Mouse (Mus musculus) adrenal gland, adult 18-20 months (tissue): ENCODE results near the gene Ins2. TPM values are rescaled to one million over a fixed set of nuclear protein-coding genes. Genes with fewer than 3 reads are reported as not detected.

ENCODE experiments used
- DNase-seq, 2 experiments: peaks; one replicate each; pipeline ENCODE4 v3.0.0; 2021 to 2022; ENCODE audit warnings: low spot score in 2 of 2
- long read RNA-seq, 2 experiments: library from polyadenylated mRNA; stranded (forward); transcript quantifications; one replicate each; pipeline ENCODE4 v2.0.0; 2021
- total RNA-seq, 2 experiments: library from RNA; stranded (reverse); gene quantifications; 1 replicate in 1 of 2; 2 replicates in 1 of 2; pipeline ENCODE4 v1.2.3; 2021

Ins2 gene
- not detected for total RNA-seq
- long read RNA-seq, experiment 1 = 0 reads
- long read RNA-seq, experiment 2 = 0 reads

DNA sequence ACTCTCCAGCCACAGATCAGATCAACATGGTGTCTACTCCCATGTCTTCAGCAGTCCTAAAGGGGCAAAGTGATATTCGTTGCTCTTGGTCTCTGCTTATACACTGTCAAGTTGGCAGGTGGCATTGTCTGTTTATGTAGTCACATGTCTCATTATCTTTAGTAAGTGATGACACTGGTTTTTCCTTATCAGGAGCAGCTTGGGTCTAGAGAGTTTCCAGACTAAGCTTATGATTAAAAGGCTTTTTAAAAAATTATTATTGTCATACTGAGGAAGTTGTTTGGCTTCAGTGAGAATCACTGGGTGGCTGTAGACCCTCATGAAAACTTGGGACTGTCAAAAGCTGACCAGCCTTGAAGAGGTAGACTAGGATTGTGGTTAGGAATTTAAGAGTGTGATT is at the start of gene Ins2:
Ins2 (minus strand) TSS at position 101 of the 400 bp plus-strand sequence.
- DNase-seq = no peak

DNA sequence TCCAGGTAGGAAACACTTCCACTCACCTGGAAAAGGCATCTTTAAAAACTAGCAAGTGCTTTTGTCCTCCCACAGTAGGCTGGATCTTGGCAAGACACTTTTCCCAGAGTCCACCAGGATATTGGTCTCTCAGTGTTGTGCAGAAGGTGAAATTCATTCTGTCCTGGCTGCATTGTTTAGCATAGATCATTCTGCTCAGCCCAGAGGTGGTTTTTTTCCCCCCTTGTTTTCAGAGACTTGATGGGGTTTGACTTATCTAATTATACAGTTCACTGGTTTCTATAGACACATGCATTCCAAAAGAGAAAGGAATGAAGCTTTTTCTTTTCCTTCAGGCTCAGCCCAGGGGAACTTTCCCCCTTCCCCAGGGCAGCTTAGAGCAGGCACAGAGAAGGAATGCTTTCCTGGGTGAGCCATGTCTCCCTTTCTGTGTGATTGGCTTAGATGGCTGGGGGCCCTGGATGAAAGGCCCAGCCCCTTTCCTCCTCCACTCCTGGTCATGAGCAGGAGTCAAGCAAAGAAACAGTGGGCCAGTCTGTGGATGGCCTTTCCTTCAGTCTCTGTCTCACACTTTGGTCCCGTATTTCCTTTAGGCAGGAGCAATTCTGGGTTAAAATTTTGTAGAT is 49.6 kb upstream of the Ins2 start:
- DNase-seq = no peak

DNA sequence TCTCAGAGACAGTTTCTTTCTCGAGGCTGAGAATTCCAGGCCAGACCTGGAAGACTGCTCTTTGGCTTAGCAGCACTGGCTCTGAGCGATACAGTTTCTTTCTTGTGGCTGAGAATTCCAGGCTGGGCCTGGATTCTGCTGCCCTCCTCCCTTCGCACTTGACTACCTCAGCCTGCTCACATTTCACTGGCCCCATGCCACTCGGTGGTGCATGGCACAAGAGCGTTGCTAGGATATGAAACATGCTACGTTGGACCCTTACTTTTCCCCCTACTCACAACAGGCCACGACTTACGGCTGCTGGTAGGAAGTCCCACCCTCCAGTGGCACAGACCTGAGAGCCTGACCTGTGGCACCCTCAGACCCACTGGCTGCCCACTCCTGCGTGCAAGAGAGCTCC is 46.5 kb upstream of the Ins2 start:
- DNase-seq = no peak

DNA sequence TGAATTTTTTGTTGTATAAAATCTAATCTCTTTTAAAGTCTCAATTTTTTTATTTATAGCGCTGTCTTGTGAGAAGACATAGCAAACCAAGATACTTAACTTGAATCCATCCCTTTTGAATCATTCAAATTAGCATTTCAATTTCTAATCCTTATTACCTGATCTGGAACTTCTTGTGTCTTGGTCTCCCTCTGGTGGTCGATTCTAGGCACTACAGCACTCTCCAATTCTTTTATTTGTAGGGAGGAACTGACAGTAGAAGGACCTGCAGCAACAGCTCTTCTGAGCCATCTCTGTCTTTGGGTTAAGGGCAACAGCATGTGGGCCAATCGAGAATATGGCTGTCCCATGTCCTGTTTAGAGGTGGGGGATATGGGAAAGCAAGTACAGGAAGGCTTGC is 5.4 kb downstream of the Ins2 start:
- peak in 1 of 2 experiments; percentile 26 for DNase-seq

DNA sequence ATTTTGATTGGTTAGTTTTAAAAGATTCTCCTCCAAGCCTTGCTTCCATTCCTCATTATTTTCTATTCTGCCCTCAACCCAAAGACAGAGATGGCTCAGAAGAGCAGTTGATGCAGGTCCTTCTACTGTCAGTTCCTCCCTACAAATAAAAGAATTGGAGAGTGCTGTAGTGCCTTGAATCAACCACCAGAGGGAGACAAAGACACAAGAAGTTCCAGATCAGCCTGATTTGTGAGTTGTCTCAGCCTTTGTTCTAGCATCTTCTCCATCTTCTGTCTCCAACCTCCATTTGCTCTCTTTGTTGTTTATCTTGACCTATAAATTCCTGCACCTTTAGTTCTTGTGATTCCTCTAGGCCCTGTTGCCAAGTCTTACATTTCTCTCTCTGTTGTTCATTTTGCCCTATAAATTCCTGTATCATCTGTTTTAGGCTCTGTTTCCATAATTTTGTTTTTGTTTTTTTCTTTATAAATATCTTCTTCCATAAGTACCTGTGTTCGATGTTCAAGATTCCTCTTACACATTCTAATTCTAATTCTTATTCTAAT is 6.2 kb downstream of the Ins2 start:
- DNase-seq = no peak

DNA sequence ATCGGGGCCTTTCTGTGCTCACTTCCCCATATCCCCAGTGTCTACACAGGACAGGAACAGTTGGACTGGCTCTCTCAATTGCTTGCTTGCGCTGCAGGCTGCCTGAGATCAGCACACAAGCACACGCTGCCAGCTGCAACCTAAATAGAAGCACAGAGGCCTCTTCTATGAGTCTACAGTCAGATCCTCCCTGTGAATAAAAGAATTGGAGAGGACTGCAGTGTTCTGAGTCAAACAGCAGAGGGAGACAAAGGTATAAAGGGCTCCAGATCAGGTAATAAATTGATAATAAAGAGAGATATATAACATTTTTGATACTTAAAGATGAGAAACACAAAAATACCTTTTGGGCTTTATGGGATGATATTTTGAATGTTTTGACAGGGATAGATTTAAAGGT is 17.2 kb downstream of the Ins2 start:
- DNase-seq = no peak

DNA sequence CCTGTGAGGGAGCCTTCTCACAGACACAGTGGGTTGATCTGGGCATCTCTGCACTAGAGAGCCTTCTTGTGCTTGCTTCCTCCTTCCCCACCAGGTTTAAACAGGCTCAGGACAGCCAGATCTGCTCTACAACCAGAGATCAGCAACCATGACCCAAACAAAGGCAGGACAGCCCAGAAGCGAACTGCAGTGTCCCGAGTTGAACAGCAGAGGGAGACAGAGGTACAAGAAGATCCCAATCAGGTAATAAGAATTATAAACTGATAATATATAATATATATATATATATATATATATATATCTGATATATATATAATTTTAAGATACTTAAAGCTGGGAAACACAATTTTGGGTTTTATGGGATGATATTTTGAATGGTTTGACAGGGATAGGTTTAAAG is 22.5 kb downstream of the Ins2 start:
- peak; percentile 22 to 27 for DNase-seq

DNA sequence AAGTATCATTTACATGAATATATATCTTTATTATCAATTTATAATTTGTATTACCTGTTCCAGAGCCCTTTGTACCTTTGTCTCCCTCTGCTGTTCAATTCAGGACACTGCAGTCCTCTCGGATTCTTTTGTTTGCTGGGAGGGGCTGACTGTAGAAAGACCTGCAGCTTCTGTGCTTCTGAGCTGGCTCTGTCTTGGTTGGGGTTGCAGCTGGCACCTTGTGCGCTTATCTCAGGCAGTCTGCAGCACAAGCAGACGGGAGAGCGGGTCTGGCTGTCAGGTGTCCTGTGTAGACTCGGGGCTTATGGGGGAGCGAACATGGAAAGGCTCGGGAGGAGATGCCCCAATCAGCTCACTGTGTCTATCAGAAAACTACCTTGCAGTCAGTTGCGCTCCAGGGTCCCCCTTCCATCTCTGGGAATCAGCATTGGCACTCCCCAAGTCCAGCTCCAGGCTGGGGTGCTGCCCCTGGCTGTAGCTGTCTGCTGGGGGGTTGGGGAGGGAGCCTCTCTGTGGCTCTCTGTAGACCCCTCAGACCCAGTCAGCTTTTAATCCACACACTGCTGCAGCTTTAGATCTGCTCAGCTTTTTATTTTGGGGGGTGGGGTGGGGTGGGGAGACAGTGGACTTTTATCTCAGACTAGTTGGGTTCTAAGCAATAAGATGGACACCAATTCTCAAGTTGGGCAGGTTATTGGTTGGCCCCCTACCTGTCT is 28.2 kb downstream of the Ins2 start:
- DNase-seq = peak; percentile 30 to 34

DNA sequence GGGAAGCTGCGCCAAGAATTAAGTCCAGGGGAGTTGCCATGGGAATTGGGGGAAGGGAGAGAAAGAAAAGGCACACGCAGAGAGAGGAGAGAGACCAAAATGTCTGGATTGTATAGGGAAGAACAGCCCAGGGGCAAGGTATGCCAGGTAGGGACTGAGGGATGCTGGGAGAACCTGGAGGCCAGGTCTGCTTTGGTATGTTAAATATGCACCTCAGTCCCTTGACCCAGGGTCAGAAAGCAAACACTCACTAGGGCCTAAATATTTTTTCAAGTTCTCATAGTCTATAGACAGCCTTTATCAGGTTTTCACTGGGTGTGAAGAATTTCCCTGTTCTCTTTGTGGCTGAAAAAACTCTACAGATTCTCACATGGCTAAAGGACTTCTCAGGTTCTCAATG is 36.3 kb downstream of the Ins2 start:
- no peak for DNase-seq

DNA sequence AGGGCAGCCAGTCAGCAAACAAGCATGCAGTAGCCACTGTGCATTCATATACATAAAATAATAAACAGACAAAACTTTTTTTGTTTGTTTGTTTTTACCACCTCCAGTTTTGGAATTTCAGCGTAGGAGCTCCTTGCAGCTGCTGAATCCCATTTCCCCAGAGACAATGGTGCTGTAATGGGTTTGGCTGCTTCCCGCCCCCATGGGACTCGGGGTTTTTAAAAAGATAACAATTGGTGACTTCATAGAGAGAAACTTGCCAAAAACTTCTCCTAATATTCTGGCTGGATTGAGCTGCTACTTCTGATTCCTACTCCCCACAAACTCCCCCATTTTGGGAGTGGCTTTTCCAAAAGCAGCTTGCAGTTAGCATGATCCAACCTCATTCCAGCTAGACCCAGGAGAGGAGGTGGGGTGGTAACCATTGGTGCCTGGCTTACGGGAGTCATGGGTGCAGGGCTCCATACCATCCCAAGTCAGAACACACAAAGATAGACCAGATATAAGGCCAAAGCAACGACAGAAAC is 43.8 kb downstream of the Ins2 start:
- no peak for DNase-seq

DNA sequence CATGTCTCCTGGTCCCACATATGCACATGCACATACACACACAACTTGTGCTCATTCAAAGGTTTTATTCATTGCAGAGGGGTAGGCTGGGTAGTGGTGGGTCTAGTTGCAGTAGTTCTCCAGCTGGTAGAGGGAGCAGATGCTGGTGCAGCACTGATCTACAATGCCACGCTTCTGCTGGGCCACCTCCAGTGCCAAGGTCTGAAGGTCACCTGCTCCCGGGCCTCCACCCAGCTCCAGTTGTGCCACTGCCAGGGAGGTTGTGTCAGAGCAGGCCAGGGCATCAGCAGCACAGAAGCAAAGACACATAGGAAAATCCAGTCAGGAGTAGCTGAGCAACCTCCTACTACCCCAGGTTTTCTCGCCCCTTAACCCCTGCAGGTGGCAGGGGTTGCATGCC is 64.6 kb downstream of the Ins2 start:
- no peak for DNase-seq

DNA sequence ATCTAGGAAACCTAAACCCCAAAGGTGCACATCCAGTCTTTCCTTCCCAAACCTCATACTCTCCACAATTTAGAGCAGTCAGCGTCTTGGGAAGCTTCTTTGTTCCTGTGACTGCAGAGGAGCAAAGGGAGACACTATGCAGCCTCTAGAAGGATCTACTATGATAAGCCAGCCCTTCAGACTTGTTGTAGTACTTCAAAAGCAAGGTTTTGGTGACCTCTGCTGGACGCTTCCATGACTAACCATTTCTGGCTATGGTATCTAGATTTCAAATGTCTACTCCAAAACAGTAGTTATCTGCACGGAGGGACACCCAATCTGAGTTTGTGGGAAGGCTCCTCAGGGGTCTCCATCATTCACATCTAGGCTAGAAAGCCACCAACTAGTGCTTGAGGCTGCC is 67.5 kb downstream of the Ins2 start:
- peak in 1 of 2 experiments; percentile 49 for DNase-seq

DNA sequence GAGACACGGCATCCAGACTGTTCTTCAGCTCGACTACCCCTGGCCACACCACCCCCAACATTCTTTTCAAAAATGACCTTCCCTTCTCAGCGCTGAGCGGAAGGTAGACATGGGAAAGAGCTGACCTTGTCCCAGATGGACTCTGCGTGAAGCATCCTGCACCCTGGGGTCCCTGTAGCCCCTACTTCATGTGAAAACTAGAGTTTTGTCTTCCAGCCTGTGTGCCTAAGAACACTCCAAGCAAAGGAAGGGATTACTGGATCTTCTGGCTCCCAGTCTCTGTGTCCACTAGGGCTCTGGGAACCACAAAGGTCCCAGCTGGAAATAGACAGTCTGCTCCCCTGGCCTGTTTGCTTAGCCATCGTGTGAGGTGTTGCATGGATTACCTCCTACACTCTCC is 68.0 kb downstream of the Ins2 start:
- no peak for DNase-seq

DNA sequence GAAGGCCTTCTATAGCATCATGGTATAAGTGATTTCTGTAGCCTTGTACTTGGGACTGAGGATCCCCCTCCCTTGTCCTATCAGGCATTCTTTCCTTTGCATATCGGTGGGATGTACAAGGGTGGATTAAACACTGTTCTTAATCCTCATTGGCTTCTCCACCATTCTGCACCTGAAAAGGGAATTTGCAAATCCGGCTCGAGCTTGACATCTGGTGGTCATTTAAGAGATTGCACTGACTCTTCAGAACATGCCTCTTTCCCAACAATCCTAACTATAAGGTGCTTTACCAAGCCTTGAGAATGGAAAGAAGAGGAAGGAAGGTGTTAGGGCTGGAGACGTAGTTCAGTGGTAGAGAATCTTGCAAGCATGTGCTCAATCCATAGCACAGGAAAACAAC is 71.1 kb downstream of the Ins2 start:
- peak in 1 of 2 experiments; percentile 42 for DNase-seq

DNA sequence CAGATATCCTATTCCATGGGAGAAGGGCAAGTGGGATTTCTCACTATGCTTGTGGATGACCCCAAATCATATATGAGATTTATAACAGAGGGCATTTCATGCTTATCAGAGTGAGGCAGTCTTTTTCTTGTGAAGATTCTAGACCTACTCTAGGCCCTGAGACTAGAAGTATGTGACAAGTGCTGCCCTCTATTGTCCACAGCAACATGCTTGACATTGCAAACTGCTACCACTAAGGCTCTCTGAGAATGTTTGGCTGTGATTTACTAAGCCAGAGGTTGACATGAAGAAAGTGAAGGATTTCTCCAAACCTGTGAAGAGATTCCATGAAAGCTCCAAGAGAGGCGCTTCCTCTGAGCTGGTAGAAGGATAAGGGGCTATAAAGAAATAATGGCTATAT is 72.1 kb downstream of the Ins2 start:
- no peak for DNase-seq

DNA sequence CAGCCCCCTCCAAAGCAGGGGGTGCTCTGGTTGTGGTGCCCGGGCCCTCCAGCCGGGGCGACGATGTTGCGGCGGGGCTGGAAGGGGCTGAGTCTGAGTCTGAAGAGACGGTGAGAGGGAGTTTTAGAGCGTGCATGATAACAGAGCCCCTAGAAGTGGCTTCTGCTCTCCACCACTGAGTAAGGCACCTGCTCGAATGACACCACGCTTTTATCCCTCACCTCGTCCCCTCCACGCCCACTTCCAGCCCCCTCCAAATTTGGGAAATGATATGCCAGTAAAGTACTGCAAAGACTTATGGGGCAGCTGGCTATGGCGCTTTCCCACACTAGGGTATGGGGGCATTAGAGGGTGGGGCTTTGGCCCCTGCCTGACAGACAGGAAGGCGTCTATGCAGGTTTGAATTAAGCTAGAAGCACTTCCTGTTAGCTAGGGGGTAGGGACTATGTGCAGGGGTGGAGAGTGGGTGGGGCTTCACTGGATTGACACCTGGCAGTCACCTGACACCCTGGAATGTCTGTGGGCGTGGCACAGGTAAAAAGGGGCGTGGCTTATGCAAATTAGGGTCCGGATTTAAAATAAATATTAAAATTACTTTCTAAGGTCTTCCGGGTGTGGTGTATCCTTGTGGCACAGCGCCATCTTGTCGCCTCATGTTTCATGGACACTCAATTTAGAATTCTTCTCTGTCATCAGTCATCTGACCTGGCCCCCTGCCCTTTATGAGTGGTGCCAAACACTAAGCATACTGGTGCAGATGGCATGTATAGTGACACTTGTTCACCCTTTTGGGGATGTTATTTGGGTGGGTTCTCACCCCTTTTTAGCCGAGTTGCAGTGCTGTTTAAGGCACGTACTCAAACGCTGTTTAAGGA is 73.2 kb downstream of the Ins2 start, which contains the start of gene Gm49394:
Gm49394 (minus strand) TSS at position 192 of the 875 bp plus-strand sequence.
- no peak for DNase-seq

DNA sequence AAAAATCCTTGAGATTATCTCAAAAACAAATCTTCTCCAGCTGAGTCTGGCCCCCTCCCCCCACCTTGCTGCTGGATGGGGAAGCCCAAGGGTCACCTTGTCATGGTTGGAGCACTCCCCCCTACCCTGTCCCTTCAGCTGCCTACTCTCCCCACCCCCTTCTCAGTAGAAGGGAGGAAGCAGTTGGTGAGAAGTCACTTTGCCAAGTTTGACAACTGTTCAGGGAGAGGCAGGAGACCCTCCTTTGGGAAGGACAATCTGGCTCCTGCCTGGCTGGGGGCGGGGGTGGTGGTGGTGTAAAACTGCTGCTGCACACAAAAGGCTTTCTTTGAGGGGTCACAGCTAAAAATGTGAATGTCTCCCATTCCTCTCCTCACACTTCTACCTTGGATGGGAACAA is 74.9 kb downstream of the Ins2 start:
- no peak for DNase-seq

DNA sequence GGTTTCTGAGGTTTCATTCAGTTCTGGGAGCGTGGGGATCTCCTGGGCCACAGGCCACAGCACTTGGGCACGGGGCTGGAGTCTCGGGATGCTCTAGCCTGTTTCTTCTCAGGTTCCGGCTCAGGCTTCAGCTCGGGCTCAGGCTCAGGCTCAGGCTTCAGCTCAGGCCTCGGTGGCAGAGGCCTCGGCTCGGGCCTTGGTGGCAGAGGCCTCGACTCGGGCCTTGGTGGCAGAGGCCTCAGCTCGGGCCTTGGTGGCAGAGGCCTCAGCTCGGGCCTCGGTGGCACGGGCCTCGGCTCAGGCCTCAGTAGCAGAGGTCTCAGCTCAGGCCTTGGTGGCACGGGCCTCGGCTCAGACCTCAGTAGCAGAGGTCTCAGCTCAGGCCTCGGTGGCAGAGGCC is 75.7 kb downstream of the Ins2 start:
- no peak for DNase-seq

DNA sequence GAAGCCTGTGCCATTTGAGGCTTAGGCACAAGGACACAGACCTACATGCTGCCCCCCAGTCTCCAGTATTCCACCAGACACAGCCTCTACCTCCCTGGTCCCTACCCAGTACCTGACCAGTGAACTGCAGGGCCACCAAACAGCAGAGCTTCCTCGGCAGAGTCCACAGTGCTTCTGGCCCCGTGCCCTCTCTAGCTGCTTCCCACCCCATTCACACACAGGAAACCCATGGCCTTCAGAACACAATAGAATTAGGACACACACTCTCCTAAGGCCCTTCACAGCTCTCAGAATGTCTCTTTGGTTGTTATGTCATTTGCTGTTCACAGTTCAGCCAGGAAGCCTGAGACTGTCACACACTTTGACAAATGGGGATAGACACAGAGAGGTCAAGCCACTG is 76.5 kb downstream of the Ins2 start, which contains the start of gene Igf2:
Igf2 (minus strand) TSS at position 158 of the 400 bp plus-strand sequence.
- no peak for DNase-seq

DNA sequence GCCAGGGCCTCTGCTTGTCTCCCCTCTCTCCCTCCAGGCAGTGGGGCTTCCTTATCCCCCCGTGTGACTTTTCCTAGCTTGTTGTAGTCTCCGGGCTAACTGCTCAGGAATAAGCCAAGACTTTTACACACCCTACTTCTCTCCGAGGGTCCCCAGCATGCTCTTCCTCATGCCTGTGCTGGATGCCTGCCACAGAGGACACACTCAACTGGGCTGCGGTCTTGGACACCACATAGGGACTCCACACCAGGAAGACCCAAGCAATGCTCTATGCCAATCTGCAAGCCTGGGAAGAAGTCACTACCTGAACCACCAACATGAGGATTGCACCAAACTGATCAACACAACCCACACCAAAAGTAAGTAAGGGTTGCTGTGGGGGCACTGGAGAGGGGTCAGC is 77.1 kb downstream of the Ins2 start:
- no peak for DNase-seq

DNA sequence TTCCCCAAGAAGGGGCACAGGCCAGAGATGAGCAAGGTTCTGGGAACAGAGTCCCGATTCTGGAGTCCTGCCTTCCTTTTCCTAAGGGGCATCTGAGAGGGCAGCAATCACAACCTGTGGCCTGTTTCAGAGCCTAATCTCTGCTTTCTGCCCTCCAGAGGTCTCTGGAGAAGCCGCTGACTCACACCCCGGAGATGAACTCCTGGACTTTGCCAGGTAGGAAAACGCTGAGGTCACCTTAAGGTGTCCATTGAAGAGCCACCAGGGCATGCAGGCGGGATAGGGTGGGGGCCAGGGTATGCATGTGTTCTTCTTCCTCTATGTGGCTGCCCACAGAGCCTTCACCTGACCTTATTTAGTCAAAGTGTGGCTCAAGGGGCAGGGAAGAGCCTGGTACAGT is 77.8 kb downstream of the Ins2 start:
- no peak for DNase-seq
